Mouse (Mus musculus) heart, embryonic 13.5 days (tissue): Measurements from ENCODE around the gene Itprip. TPM values are rescaled to one million over a fixed set of nuclear protein-coding genes. Genes with fewer than 3 reads are reported as not detected.

Experiments used
- ATAC-seq: fragments of 200-750 bp; cut with Nextera tagmentation; 2 replicates; pipeline ENCODE4 v1.8.0; 2017; ENCODE audit warnings: moderate TSS enrichment; ENCODE audit not compliant: insufficient number of reproducible peaks, low FRiP score, low TSS enrichment; ENCODE audit errors: extremely low read depth
- H3K27ac ChIP-seq: fragments of 300-500 bp; sonication (generic); replicated peaks from 2 replicates; pipeline ENCODE4 v1.5.1; 2015; ENCODE audit warnings: moderate library complexity, mild to moderate bottlenecking, inconsistent platforms
- H3K27me3 ChIP-seq: fragments of 300-500 bp; sonication (generic); replicated peaks from 2 replicates; pipeline ENCODE4 v1.6.1; 2015; ENCODE audit warnings: mild to moderate bottlenecking, inconsistent platforms
- H3K36me3 ChIP-seq: fragments of 300-500 bp; sonication (generic); 2 replicates; pipeline ENCODE4 v1.6.1; 2015; ENCODE audit warnings: mild to moderate bottlenecking, inconsistent platforms
- H3K4me1 ChIP-seq: fragments of 300-500 bp; sonication (generic); 2 replicates; pipeline ENCODE4 v1.6.1; 2015; ENCODE audit warnings: inconsistent platforms
- H3K4me2 ChIP-seq: fragments of 300-500 bp; sonication (generic); 2 replicates; pipeline ENCODE4 v1.6.1; 2015; ENCODE audit warnings: inconsistent platforms, mild to moderate bottlenecking, moderate library complexity
- H3K4me3 ChIP-seq: fragments of 300-500 bp; sonication (generic); 2 replicates; pipeline ENCODE4 v1.5.1; 2015; ENCODE audit warnings: moderate library complexity, mild to moderate bottlenecking, inconsistent platforms
- H3K9ac ChIP-seq: fragments of 300-500 bp; sonication (generic); 2 replicates; pipeline ENCODE4 v1.6.1; 2015; ENCODE audit warnings: inconsistent platforms, mild to moderate bottlenecking, moderate library complexity
- H3K9me3 ChIP-seq: fragments of 300-500 bp; sonication (generic); 2 replicates; pipeline ENCODE4 v1.6.1; 2016; ENCODE audit warnings: inconsistent platforms
- WGBS: fragments of 180-500 bp; shearing (Covaris S2); methylation state at CpG from one replicate; pipeline ENCODE4 v1.1.7; 2015; ENCODE audit warnings: mixed read lengths; 5-methylcytosine and 5-hydroxymethylcytosine counted together
- polyA plus RNA-seq: library from polyadenylated mRNA; unstranded; fragments of >200 nt; fragmentation: Nextera tagmentation; extraction: Ambion mirVana; gene quantifications from 2 replicates; pipeline ENCODE4 v1.2.1, GENCODE M21; 2015

Itprip gene
- polyA plus RNA-seq, 1 experiment from 2014 or later, result 19.9 TPM

DNA sequence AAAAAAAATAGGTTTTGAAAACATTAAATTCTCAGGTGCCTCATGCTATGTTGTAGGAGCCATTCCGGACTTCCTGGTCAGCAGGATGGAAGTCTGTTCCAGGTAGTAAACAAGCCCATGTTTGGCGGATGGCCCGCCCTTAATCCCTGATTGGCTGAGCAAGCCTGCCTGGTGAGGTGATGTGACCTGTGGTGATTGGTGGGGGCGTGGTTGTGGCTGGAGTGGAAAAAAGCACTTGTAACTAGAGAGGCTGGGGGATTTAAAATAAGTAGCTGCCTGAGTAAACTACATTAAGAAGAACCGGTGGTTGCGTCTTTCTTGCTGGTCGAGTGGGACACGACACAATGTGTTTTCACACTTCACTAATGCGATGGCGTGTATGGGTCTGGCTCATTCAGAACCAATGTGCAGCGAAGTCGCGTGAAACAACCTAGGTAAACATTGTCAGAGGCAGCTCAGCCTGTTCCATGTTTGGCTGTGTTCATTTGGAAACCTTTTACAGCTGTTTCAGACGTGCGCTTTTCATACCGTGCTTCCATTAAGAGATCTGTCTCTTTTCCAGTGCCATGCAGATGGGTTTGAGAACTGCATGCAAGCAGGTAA is 15.6 kb upstream of the Itprip start:
- peaks cover 25% of the 10 kb centered on the region for H3K27me3 ChIP-seq
- peaks cover 11% of the 10 kb centered on the region for H3K4me1 ChIP-seq
- no peak overlapping the region for H3K4me2 ChIP-seq
- no peak overlapping the region for H3K4me3 ChIP-seq
- no peaks in the 10 kb centered on the region for H3K9me3 ChIP-seq
- no peak overlapping the region for H3K9ac ChIP-seq
- no peak for ATAC-seq
- WGBS, result 66% methylated on average over 16 of the region's 16 CpGs
- no peak overlapping the region for H3K27ac ChIP-seq
- no peaks in the 10 kb centered on the region for H3K36me3 ChIP-seq

DNA sequence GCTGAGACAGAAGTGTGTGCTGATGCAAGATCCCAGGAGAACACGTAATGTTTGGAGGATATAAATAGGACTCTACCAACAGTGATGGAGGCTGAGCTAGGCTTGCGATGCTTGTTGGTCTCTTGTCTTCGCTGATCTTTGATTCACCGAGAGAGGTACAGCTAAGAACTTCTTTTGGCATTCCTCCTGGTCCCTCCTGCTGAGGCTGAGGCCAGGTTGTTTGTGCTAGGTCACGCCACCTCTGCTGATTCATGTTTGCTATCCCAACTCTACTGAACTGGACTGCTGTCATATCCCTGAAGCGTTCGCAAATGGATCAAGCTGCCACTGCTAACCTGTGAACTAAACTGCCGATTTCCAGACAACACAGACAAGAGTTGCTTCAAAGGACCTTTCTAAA is 15.0 kb upstream of the Itprip start:
- ATAC-seq, result no peak
- WGBS, result 84% methylated on average over 8 of the region's 8 CpGs
- H3K36me3 ChIP-seq, result no peaks in the 10 kb centered on the region

DNA sequence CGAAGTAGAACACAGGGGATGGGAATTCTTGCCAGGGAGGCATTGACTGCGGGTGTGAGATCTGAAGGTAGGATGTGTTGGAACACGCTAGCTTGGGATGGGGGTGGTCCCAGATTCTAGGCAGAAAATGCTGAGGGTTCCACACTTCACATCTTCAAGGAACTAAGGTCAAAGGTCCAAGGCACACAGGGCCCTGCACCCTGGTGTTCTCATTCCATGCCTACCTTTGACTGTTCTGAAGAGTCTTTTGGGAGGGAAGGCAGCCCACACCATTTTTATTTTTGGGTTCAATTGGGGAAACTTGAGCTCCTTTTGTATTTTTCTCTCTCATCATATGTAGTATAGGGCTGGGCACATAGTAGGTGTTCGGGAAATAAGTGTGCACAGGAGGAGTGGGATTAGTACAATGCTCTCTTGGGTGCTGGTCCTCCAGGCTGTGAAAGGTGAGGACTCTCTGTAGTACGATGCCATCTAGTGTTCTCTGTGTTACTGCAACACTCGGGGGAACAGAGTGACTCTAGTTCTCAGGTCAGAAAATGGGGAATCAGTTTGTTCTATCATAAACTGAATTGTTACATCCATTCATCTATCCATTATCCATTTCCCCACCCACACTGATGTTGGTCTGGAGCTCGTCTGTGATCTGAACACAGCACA is 13.0 kb upstream of the Itprip start:
- Histone ChIP-seq H3K4me1 (peaks cover 2% of the 10 kb centered on the region; the same call in 1 of the 2 replicates), H3K4me3 (no peak overlapping the region), H3K36me3 (no peaks in the 10 kb centered on the region), H3K9ac (no peak overlapping the region), H3K27ac (no peak overlapping the region), H3K27me3 (peaks cover 6% of the 10 kb centered on the region; the same call in 1 of the 2 replicates), H3K9me3 (no peaks in the 10 kb centered on the region), H3K4me2 (no peak overlapping the region)
- WGBS, result 38% methylated on average over 7 of the region's 7 CpGs
- no peak for ATAC-seq

More for the DNA sequence above, 15.0 kb upstream of the Itprip start:
- H3K4me1 ChIP-seq, result peaks cover 11% of the 10 kb centered on the region
- H3K27ac ChIP-seq, result no peak overlapping the region
- no peak overlapping the region for H3K4me2 ChIP-seq
- no peak overlapping the region for H3K4me3 ChIP-seq
- H3K9me3 ChIP-seq, result no peaks in the 10 kb centered on the region
- no peak overlapping the region for H3K9ac ChIP-seq
- H3K27me3 ChIP-seq, result peaks cover 20% of the 10 kb centered on the region

GRCm38 (mm10) chr19:47929043-47929442 is 9.9 kb upstream of the Itprip start:
- no peaks in the 10 kb centered on the region for H3K27me3 ChIP-seq
- no peak overlapping the region for H3K4me3 ChIP-seq
- H3K4me1 ChIP-seq, result peaks cover 3% of the 10 kb centered on the region; the same call in 1 of the 2 replicates
- H3K36me3 ChIP-seq, result no peaks in the 10 kb centered on the region
- H3K9me3 ChIP-seq, result no peaks in the 10 kb centered on the region
- WGBS, result 79% methylated on average over 4 of the region's 4 CpGs
- H3K4me2 ChIP-seq, result no peak overlapping the region
- no peak overlapping the region for H3K9ac ChIP-seq
- no peak for ATAC-seq
- H3K27ac ChIP-seq, result no peak overlapping the region

DNA sequence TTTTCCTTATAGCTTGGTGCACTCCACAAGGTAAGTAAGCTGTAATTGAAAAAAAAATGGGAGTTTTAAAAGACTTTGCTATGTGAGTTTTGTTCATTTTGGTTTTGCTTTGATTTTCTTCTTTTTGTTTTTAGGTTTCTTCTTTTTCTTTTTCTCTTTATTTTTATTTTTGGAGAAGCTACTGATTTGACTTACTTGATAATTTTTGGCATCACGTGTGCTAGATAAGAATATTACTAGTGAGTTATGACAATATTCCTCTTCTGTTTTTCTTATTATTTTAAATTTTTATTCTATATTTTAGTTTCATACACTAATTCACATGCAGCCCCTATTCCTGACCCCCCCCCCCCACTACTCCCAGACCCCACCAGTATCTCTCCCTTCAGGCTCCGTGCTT is 7.9 kb upstream of the Itprip start:
- 85% methylated on average over 2 of the region's 2 CpGs for WGBS

DNA sequence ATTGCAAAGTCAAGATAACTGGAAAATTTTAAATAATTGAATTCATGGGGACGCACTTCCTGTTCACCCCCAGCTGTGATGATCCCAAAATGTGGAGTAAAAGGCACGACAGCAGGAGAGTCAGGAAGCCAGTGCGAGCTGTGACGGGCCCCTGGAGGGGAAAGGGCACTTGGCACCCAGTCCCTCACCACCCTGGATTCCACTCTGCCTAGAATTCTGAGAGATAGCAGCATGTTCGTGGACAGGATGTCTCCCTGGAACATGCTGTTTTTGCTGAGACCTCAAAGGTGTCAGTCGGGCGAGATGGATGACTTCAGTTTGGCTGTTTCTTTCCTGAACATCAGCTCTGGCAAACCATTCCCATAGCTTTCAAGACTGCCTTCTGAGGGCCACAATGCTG is 6.7 kb upstream of the Itprip start:
- ATAC-seq, result no peak
- Histone ChIP-seq H3K4me3 (no peak overlapping the region), H3K27me3 (no peaks in the 10 kb centered on the region), H3K27ac (no peak overlapping the region), H3K36me3 (no peaks in the 10 kb centered on the region), H3K4me1 (peaks cover 10% of the 10 kb centered on the region), H3K9ac (no peak overlapping the region), H3K9me3 (no peaks in the 10 kb centered on the region), H3K4me2 (no peak overlapping the region)
- 52% methylated on average over 7 of the region's 7 CpGs for WGBS

More for the DNA sequence above, 7.9 kb upstream of the Itprip start:
- ATAC-seq, result no peak
- Histone ChIP-seq H3K27me3 (no peaks in the 10 kb centered on the region), H3K27ac (no peak overlapping the region), H3K9me3 (no peaks in the 10 kb centered on the region), H3K4me2 (no peak overlapping the region), H3K9ac (no peak overlapping the region), H3K4me1 (peaks cover 3% of the 10 kb centered on the region; the same call in 1 of the 2 replicates), H3K36me3 (no peaks in the 10 kb centered on the region), H3K4me3 (no peak overlapping the region)

- Histone ChIP-seq H3K4me1 (peaks cover 53% of the 10 kb centered on the region), H3K9ac (peak overlapping the region; percentile 97), H3K4me2 (peak overlapping the region; percentile 83), H3K4me3 (peak overlapping the region; percentile 94), H3K9me3 (no peaks in the 10 kb centered on the region), H3K27ac (peak overlapping the region; percentile 96), H3K36me3 (no peaks in the 10 kb centered on the region), H3K27me3 (no peaks in the 10 kb centered on the region)
- under 1% methylated on average over 8 of the region's 8 CpGs for WGBS
- ATAC-seq, result no peak; the same call in 1 of the 2 replicates
Measured at GRCm38 (mm10) chr19:47919966-47920375, 872 bp upstream of the Itprip start.

DNA sequence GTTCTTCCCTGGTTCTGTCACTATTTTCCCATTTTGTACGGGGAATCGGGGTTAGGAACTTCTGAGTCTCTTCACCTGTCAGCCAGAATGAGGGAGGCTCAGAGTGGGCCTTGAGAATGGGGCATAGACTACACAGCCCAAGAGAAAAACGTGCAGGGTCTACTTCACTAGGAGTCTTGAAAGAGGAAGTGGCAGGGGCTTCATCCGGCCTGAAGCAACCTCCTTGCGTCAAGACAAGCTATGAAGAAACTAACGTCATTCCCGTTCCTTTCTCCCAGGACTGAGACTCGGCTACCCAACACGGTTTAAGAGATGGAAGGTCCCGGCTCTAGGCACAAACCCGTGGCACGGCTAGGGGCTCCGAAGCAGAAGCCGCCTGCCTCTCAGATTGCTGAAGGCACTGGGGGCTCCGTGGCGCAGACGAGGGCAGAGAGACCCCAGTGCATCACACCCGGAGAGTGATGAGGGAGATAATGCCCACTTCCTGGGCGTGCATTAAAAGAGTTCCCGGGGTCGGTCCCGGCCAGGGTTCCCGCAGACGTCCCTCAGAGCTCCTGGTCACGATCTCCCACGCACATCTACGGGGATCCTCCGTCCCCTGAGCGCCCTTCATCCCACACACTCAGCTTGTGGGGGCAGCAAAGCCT is 521 bp downstream of the Itprip start:
- Histone ChIP-seq H3K27me3 (no peaks in the 10 kb centered on the region), H3K4me1 (peaks cover 58% of the 10 kb centered on the region), H3K9me3 (no peaks in the 10 kb centered on the region), H3K4me3 (peak overlapping the region; percentile 94), H3K36me3 (peaks cover 5% of the 10 kb centered on the region; the same call in 1 of the 2 replicates), H3K4me2 (peak overlapping the region; percentile 83), H3K27ac (peak overlapping the region; percentile 96), H3K9ac (peak overlapping the region; percentile 97)
- ATAC-seq, result no peak; the same call in 1 of the 2 replicates
- WGBS, result under 1% methylated on average over 29 of the region's 29 CpGs

GRCm38 (mm10) chr19:47918016-47918415 is 1.1 kb downstream of the Itprip start:
- 17% methylated on average over 9 of the region's 9 CpGs for WGBS
- H3K27ac ChIP-seq, result peak overlapping the region; percentile 96
- no peaks in the 10 kb centered on the region for H3K9me3 ChIP-seq
- H3K4me3 ChIP-seq, result peak overlapping the region; percentile 94
- peaks cover 5% of the 10 kb centered on the region; the same call in 1 of the 2 replicates for H3K36me3 ChIP-seq
- peaks cover 63% of the 10 kb centered on the region for H3K4me1 ChIP-seq
- no peak for ATAC-seq
- peak overlapping the region; percentile 83 for H3K4me2 ChIP-seq
- H3K27me3 ChIP-seq, result no peaks in the 10 kb centered on the region
- peak overlapping the region; percentile 97 for H3K9ac ChIP-seq

- H3K4me3 ChIP-seq, result peak overlapping the region; percentile 94
- no peaks in the 10 kb centered on the region for H3K9me3 ChIP-seq
- peaks cover 66% of the 10 kb centered on the region for H3K4me1 ChIP-seq
- H3K27ac ChIP-seq, result peak overlapping the region; percentile 96
- H3K27me3 ChIP-seq, result no peaks in the 10 kb centered on the region
- 48% methylated on average over 4 of the region's 4 CpGs for WGBS
- H3K4me2 ChIP-seq, result peak overlapping the region; percentile 83
- peak overlapping the region; percentile 97 for H3K9ac ChIP-seq
- H3K36me3 ChIP-seq, result peaks cover 5% of the 10 kb centered on the region; the same call in 1 of the 2 replicates
- ATAC-seq, result no peak
Measured at GRCm38 (mm10) chr19:47917396-47917795, 1.7 kb downstream of the Itprip start.

- WGBS, result 69% methylated on average over 4 of the region's 4 CpGs
- H3K36me3 ChIP-seq, result peaks cover 18% of the 10 kb centered on the region
- H3K27ac ChIP-seq, result no peak overlapping the region
- no peak overlapping the region for H3K4me3 ChIP-seq
- no peak for ATAC-seq
- no peaks in the 10 kb centered on the region for H3K9me3 ChIP-seq
- no peak overlapping the region for H3K4me2 ChIP-seq
- H3K9ac ChIP-seq, result no peak overlapping the region
- no peaks in the 10 kb centered on the region for H3K27me3 ChIP-seq
- peaks cover 74% of the 10 kb centered on the region for H3K4me1 ChIP-seq
Measured at GRCm38 (mm10) chr19:47915251-47915650, 3.8 kb downstream of the Itprip start.
